Mouse (Mus musculus) mammary gland, adult 2 months (tissue): ENCODE data around the gene Fcrla. TPM values are rescaled to one million over a fixed set of nuclear protein-coding genes. Genes with fewer than 3 reads are reported as not detected.

Experiments used
- polyA plus RNA-seq: library from polyadenylated mRNA; depleted of rRNA; stranded (reverse); fragments of >200 nt; gene quantifications from 2 replicates; pipeline ENCODE4 v1.2.3, GENCODE M21; 2012; ENCODE audit warnings: low replicate concordance; rRNA removed

Fcrla gene
- 30.3 and 37.9 TPM in 2 replicates for polyA plus RNA-seq

GRCm38 (mm10) chr1:170927378-170927777 lies at the start of gene Fcrla:
Gene Fcrla (minus strand): TSS chr1:170927583.

GRCm38 (mm10) chr1:170976447-170976846 lies 49.1 kb upstream of the Fcrla start, which contains the start of gene Fcgr2b:
Gene Fcgr2b (minus strand): TSS chr1:170976547.

GRCm38 (mm10) chr1:170912891-170913615 lies 14.3 kb downstream of the Fcrla start, which contains the start of gene Fcrlb:
Gene Fcrlb (minus strand): TSS chr1:170912941.

DNA sequence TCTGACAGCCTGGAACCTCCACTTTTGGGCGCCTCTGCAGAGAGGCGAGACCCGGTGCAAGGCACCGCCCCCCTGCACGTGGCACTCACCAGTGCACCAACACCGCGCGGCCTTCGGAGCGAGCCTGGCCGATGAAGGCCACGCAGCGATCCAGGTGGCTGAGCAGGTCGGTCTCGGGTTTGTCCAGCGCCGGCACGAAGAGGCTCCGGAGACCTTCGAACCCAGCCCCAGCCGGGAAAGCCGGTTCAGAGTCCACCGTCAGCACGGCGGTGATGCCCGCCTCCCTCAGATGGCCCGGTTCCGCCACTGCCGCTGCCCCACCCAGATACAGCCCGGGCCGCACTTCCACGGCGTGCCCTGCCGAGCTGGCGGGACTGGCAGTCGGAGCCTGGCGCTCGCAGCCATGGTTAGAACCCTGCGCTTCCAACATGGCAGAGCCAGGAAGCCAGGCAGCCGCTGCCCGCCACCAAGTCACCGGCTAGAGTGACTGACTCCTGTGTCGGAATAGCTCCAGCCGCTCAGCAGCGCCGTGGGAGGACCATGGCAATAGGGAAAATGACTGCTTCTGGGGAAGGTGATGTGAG lies 42.3 kb downstream of the Fcrla start, which contains the start of the genes Gm26620 and Dusp12:
Gm26620 (plus strand) TSS at position 88 of the 584 bp plus-strand sequence.
Dusp12 (minus strand) TSS at position 563 of the 584 bp plus-strand sequence.

GRCm38 (mm10) chr1:170867691-170868105 lies 59.7 kb downstream of the Fcrla start, which contains the start of gene Atf6:
Gene Atf6 (minus strand): TSS chr1:170867771.

Other genes starting within 250 kb of the Fcrla start
- 9.2 and 18.1 TPM in 2 replicates for gene Atf6, start 59.8 kb downstream of the Fcrla start, polyA plus RNA-seq
- gene Gm26620, start 42.5 kb downstream of the Fcrla start, polyA plus RNA-seq = 0.72 and 1.5 TPM in 2 replicates
- gene Dusp12, start 42.0 kb downstream of the Fcrla start, polyA plus RNA-seq = 10.4 and 20.8 TPM in 2 replicates
- 0.49 and 1.8 TPM in 2 replicates for gene Fcrlb, start 14.6 kb downstream of the Fcrla start, polyA plus RNA-seq
- gene Fcgr2b, start 49.0 kb upstream of the Fcrla start, polyA plus RNA-seq = 34.2 and 53.0 TPM in 2 replicates
- gene Fcgr4, start 91.3 kb upstream of the Fcrla start, polyA plus RNA-seq = 1.2 and 2.8 TPM in 2 replicates
- gene Fcgr3, start 137.4 kb upstream of the Fcrla start, polyA plus RNA-seq = 22.5 and 52.0 TPM in 2 replicates
- gene Cfap126, start 186.3 kb upstream of the Fcrla start, polyA plus RNA-seq = 4.5 and 9.9 TPM in 2 replicates
- gene Sdhc, start 223.0 kb upstream of the Fcrla start, polyA plus RNA-seq = 220 and 421 TPM in 2 replicates
- gene Mpz, start 223.1 kb upstream of the Fcrla start, polyA plus RNA-seq = 112 and 212 TPM in 2 replicates